8 mouse cellular contexts compared by ENCODE assay signal in genomic region chr11:32299865-32300264, GRCm38 (mm10). TPM values are rescaled to one million over a fixed set of nuclear protein-coding genes. Genes with fewer than 3 reads are reported as not detected.
DNase-seq lines count a peak whose midpoint lies in the region; ATAC-seq and TF ChIP-seq lines count a peak whose summit lies in the region.
"Not testable (repeated sequence)": the region's sequence is repeated elsewhere in the genome, so short reads cannot be mapped to it uniquely, and the experiment has no call there.

Gene Hbq1a, plus strand, starts transcription at chr11:32300069.

- DNase-seq in Patski (ENCODE audit: low read depth, low spot score) = not testable (repeated sequence)
- peak; percentile 48 to 66 for DNase-seq in cerebellum, postnatal 4 days (ENCODE audit: low spot score in 2 of 2)
- DNase-seq in gastrocnemius, adult 2 months = peak; percentile 63
- peak; percentile 52 to 67 for DNase-seq in layer of hippocampus, postnatal 25 days (ENCODE audit: extremely low spot score in 1 of 2, low spot score in 1 of 2)
- peak; percentile 76 for DNase-seq in testis, postnatal 10 days (ENCODE audit: low spot score)

- H3K36me3 ChIP-seq in hindbrain, embryonic 16.5 days (ENCODE audit: control insufficient read depth, insufficient read depth, low read length); lung, embryonic 16.5 days (ENCODE audit: control insufficient read depth, insufficient read depth, low read length): not testable (repeated sequence)

- H3K4me2 ChIP-seq in hindbrain, embryonic 16.5 days (ENCODE audit: low read length) = peak within 1 kb of the TSS; percentile 57
- peak within 1 kb of the TSS; percentile 39 for H3K4me2 ChIP-seq in lung, embryonic 16.5 days (ENCODE audit: low read depth, low read length)

- peak; percentile 52 for TF ChIP-seq CTCF in Patski (IDR thresholded peaks at IDR 0.05)
- TF ChIP-seq CTCF in gastrocnemius, adult 2 months (IDR thresholded peaks at IDR 0.05) = peak; percentile 82

- in situ Hi-C loops in Patski (cut with MboI; ENCODE audit: low pct_unique_long_range_greater_than_20kb) = not testable (repeated sequence)

- not testable (repeated sequence) for ATAC-seq in Patski
- ATAC-seq in hindbrain, embryonic 16.5 days = peak; percentile 75
- peak; percentile 56 for ATAC-seq in lung, embryonic 16.5 days (ENCODE audit: low read depth)
- 0 out of 2 replicates have a peak, but pooled peaks have one; percentile 31 for ATAC-seq in neutrophil, adult 5-6 weeks (ENCODE audit: extremely low read depth, insufficient number of reproducible peaks, low FRiP score, poor library complexity, severe bottlenecking)

- not testable (repeated sequence) for H3K9me3 ChIP-seq in hindbrain, embryonic 16.5 days (ENCODE audit: control insufficient read depth, low read length); lung, embryonic 16.5 days (ENCODE audit: control insufficient read depth, low read length)

- POLR2A ChIA-PET in Patski (lab: Charles Lee) = not testable (repeated sequence)

- intact Hi-C loops in gastrocnemius, adult 2 months (cut with DNase I) = loop anchor here (5.0 kb wide), 1 partner anchor 118 kb away; no protein-coding TSS in a partner anchor

- not testable (repeated sequence) for H3K27ac ChIP-seq in gastrocnemius, adult 2 months; hindbrain, embryonic 16.5 days (ENCODE audit: low read depth, low read length); lung, embryonic 16.5 days (ENCODE audit: low read length)

- not testable (repeated sequence) for H3K4me1 ChIP-seq in hindbrain, embryonic 16.5 days (ENCODE audit: control insufficient read depth, insufficient read depth, low read depth, low read length); lung, embryonic 16.5 days (replicated peaks; ENCODE audit: control insufficient read depth, insufficient read depth, low read length)

- WGBS in hindbrain, embryonic 16.5 days = 6% methylated on average over 16 of the region's 16 CpGs
- 4% methylated on average over 16 of the region's 16 CpGs for WGBS in lung, embryonic 16.5 days

- H3K4me3 ChIP-seq in gastrocnemius, adult 2 months; lung, embryonic 16.5 days (ENCODE audit: low read length): not testable (repeated sequence)
- H3K4me3 ChIP-seq in hindbrain, embryonic 16.5 days (ENCODE audit: low read length) = peak within 1 kb of the TSS; percentile 32

- not testable (repeated sequence) for H3K9ac ChIP-seq in hindbrain, embryonic 16.5 days (ENCODE audit: low read depth, low read length); lung, embryonic 16.5 days (ENCODE audit: low read length)

- CTCF ChIA-PET in Patski (lab: Charles Lee) = not testable (repeated sequence)

- peaks cover 39% of the 10 kb centered on the region for H3K27me3 ChIP-seq in Patski
- H3K27me3 ChIP-seq in hindbrain, embryonic 16.5 days (replicated peaks; ENCODE audit: control insufficient read depth, insufficient read depth, low read length); lung, embryonic 16.5 days (ENCODE audit: control insufficient read depth, insufficient read depth, low read depth, low read length): not testable (repeated sequence)

RNA-seq across cellular contexts. Expression of gene Hbq1a, which starts in this region (rescaled TPM):
- polyA plus RNA-seq in Patski (2021) = not detected
- total RNA-seq in gastrocnemius, adult 2 months (2021) = not detected
- polyA plus RNA-seq in hindbrain, embryonic 16.5 days (2015; fragmentation: Nextera tagmentation; extraction: Ambion mirVana) = 1.6 and 2.0 TPM in 2 replicates
- 1 to 10 TPM in 1 of 2 experiments, not detected in 1; 1.1 TPM for total RNA-seq in layer of hippocampus, postnatal 25 days (2021)
- 0.46 and 1.1 TPM in 2 replicates for polyA plus RNA-seq in lung, embryonic 16.5 days (2015; fragmentation: Nextera tagmentation; extraction: Ambion mirVana)
- 0.98 TPM in 1 of 2 replicates, not detected in the other for total RNA-seq in neutrophil, adult 5-6 weeks (2017)

Comparison
In these comparisons a context has a peak if more than half of its experiments do, and no peak if none do; other contexts are left out.
1. Peak in DNase-seq in gastrocnemius, adult 2 months; RNA of the gene not detected or under 1 TPM.
2. Peak in ATAC-seq in neutrophil, adult 5-6 weeks; RNA of the gene not detected or under 1 TPM.